Mouse (Mus musculus): ENCODE results near the gene Haus3. TPM values are rescaled to one million over a fixed set of nuclear protein-coding genes. Genes with fewer than 3 reads are reported as not detected.

Gene Haus3
- total RNA-seq, 2 experiments from 2014 or later, result 6.3 to 6.4 TPM

Other genes with a start within 250 kb of the Haus3 start
- gene Nelfa, start 233.1 kb downstream of the Haus3 start, total RNA-seq (2021), result 10 to 100 TPM; 19.7 to 23.5 TPM
- gene Gm1673, start 186.1 kb downstream of the Haus3 start, total RNA-seq (2021), result 10 to 100 TPM; 58.2 to 70.7 TPM
- 100 to 1,000 TPM; 125 to 138 TPM for gene Nat8l, start 173.5 kb downstream of the Haus3 start, total RNA-seq (2021)
- gene Poln, start 79 bp downstream of the Haus3 start, total RNA-seq (2021), result under 1 TPM; 0.71 to 0.92 TPM
- 10 to 100 TPM; 86.7 to 99.5 TPM for gene Mxd4, start 18.2 kb upstream of the Haus3 start, total RNA-seq (2021)
- 10 to 100 TPM; 32.0 to 33.1 TPM for gene Zfyve28, start 118.9 kb upstream of the Haus3 start, total RNA-seq (2021)
- gene Cfap99, start 119.1 kb upstream of the Haus3 start, total RNA-seq (2021), result under 1 TPM; 0.32 to 0.40 TPM
- 10 to 100 TPM; 84.8 to 85.9 TPM for gene Rnf4, start 166.8 kb upstream of the Haus3 start, total RNA-seq (2021)
- 10 to 100 TPM; 41.3 to 42.7 TPM for gene Fam193a, start 200.4 kb upstream of the Haus3 start, total RNA-seq (2021)

Data from layer of hippocampus, postnatal 36 days (tissue).